Mouse (Mus musculus) forebrain, embryonic 12.5 days (tissue): Measurements from ENCODE around the gene D230025D16Rik. TPM values are rescaled to one million over a fixed set of nuclear protein-coding genes. Genes with fewer than 3 reads are reported as not detected.
A peak's percentile ranks its signal among the peaks of the same experiment; 100 is the strongest.
"Not testable (repeated sequence)": the region's sequence is repeated elsewhere in the genome, so short reads cannot be mapped to it uniquely, and the experiment has no call there.

Experiments
- ATAC-seq: fragments of 200-750 bp; cut with Nextera tagmentation; 2 replicates; pipeline ENCODE4 v1.8.0; 2017; ENCODE audit warnings: moderate TSS enrichment; ENCODE audit not compliant: low FRiP score
- H3K27ac ChIP-seq: fragments of 300-500 bp; sonication (generic); 2 replicates; pipeline ENCODE4 v1.5.1; 2016; ENCODE audit warnings: mild to moderate bottlenecking
- H3K27me3 ChIP-seq: fragments of 300-500 bp; sonication (generic); 2 replicates; pipeline ENCODE4 v1.6.1; 2016; ENCODE audit warnings: mild to moderate bottlenecking
- H3K36me3 ChIP-seq: fragments of 300-500 bp; sonication (generic); replicated peaks from 2 replicates; pipeline ENCODE4 v1.6.1; 2016; ENCODE audit warnings: mild to moderate bottlenecking
- H3K4me1 ChIP-seq: fragments of 300-500 bp; sonication (generic); 2 replicates; pipeline ENCODE4 v1.6.1; 2016
- H3K4me2 ChIP-seq: fragments of 300-500 bp; sonication (generic); 2 replicates; pipeline ENCODE4 v1.6.1; 2016; ENCODE audit warnings: mild to moderate bottlenecking, moderate library complexity
- H3K4me3 ChIP-seq: fragments of 300-500 bp; sonication (generic); replicated peaks from 2 replicates; pipeline ENCODE4 v1.5.1; 2016; ENCODE audit warnings: mild to moderate bottlenecking
- H3K9ac ChIP-seq: fragments of 300-500 bp; sonication (generic); 2 replicates; pipeline ENCODE4 v1.6.1; 2016; ENCODE audit warnings: mild to moderate bottlenecking
- H3K9me3 ChIP-seq: fragments of 300-500 bp; sonication (generic); 2 replicates; pipeline ENCODE4 v1.6.1; 2016
- WGBS: fragments of 180-500 bp; shearing (Covaris S2); methylation state at CpG from one replicate; pipeline ENCODE4 v1.1.7; 2016; 5-methylcytosine and 5-hydroxymethylcytosine counted together
- polyA plus RNA-seq: library from polyadenylated mRNA; unstranded; fragments of >200 nt; fragmentation: Nextera tagmentation; extraction: Ambion mirVana; gene quantifications from 2 replicates; pipeline ENCODE4 v1.2.1, GENCODE M21; 2016

D230025D16Rik gene
- 26.5 and 27.8 TPM in 2 replicates for polyA plus RNA-seq

DNA sequence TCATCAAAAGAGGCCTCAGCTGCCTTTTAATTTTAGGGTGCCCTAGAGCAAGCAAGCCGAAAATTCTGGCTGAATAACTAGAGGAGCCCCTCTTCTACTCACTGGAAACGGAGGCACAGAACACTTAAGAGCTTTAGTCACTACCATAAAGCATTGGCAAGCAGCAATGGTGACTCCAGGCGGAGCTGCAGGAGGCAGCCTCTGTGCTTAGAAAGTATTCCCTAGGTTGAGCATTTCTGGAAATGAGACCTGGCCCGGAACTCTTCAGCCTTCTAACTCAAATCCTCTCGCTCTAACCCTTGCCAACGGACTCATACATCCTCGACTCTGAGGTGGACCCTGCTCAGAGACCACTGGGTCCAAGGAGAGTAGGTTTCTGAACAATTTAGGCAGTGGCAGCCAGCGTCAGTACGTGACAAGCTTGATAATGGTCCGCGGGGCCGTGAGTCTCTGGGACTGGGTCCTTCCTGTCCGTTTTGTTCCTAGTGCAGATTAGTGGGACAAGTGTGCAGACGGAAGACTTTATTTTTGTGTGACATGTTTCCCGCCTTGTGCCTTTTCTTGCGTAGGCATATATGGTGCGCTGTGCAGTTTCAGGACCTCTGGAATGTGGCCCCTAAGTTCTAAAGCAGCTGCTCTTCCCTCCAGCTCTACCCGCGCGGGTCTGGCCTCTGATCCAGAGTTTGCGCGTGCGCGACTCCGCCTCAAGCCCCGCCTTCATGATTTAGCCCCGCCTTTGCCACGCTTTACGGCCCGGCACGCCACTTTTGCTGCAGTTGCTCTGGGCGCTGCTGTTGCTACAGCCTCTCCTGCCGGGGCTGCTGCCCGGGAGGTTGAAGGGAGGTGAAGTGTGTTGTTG lies at the start of gene D230025D16Rik:
D230025D16Rik (plus strand) TSS at position 733 of the 859 bp plus-strand sequence.
- 2% methylated on average over 34 of the region's 34 CpGs for WGBS
- Histone ChIP-seq H3K27me3 (no peaks in the 10 kb centered on the region), H3K36me3 (no peaks in the 10 kb centered on the region)

DNA sequence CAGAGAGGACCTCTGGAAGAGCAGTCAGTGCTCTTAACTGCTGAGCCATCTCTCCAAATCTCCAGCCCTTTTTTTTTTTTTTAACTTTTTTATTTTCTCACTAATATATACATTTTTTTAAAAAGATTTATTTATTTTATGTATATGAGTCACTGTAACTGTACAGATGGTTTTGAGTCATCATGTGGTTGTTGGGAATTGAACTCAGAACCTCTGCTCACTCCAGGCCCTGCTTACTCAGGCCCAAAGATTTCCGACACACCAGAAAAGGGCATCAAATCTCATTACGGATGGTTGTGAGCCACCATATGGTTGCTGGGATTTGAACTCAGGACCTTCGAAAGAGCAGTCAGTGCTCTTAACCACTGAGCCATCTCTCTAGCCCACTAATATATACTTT lies 49.7 kb upstream of the D230025D16Rik start:
- 91% methylated on average over 3 of the region's 3 CpGs for WGBS
- H3K36me3 ChIP-seq: peaks cover 21% of the 10 kb centered on the region

More for the DNA sequence above, at the start of gene D230025D16Rik:
- Histone ChIP-seq H3K4me1 (peaks cover 18% of the 10 kb centered on the region), H3K27ac (peak within 1 kb of the TSS; percentile 79), H3K4me3 (peak within 1 kb of the TSS; percentile 94), H3K4me2 (peak within 1 kb of the TSS; percentile 83), H3K9me3 (no peaks in the 10 kb centered on the region), H3K9ac (peak within 1 kb of the TSS; percentile 90)
- peak; percentile 97 for ATAC-seq

GRCm38 (mm10) chr8:105178211-105178800 lies 46.6 kb upstream of the D230025D16Rik start:
- H3K27me3 ChIP-seq: no peaks in the 10 kb centered on the region
- no peak for ATAC-seq
- peaks cover 39% of the 10 kb centered on the region for H3K36me3 ChIP-seq
- H3K9ac ChIP-seq: no peak overlapping the region
- H3K27ac ChIP-seq: no peak overlapping the region
- no peak overlapping the region for H3K4me3 ChIP-seq
- peaks cover 5% of the 10 kb centered on the region for H3K4me1 ChIP-seq
- no peak overlapping the region for H3K4me2 ChIP-seq
- WGBS: 89% methylated on average over 6 of the region's 6 CpGs
- H3K9me3 ChIP-seq: no peaks in the 10 kb centered on the region

More for the DNA sequence above, 49.7 kb upstream of the D230025D16Rik start:
- H3K4me1 ChIP-seq: peaks cover 16% of the 10 kb centered on the region
- not testable (repeated sequence) for H3K9ac ChIP-seq, H3K27ac ChIP-seq, H3K4me3 ChIP-seq, H3K9me3 ChIP-seq, H3K4me2 ChIP-seq, H3K27me3 ChIP-seq, ATAC-seq

GRCm38 (mm10) chr8:105182201-105182600 lies 42.7 kb upstream of the D230025D16Rik start:
- Histone ChIP-seq H3K4me1 (no peaks in the 10 kb centered on the region), H3K4me3 (no peak overlapping the region), H3K36me3 (peaks cover 32% of the 10 kb centered on the region), H3K27me3 (no peaks in the 10 kb centered on the region), H3K9me3 (no peaks in the 10 kb centered on the region), H3K4me2 (no peak overlapping the region), H3K9ac (no peak overlapping the region), H3K27ac (no peak overlapping the region)
- WGBS: 77% methylated on average over 1 of the region's 1 CpGs
- ATAC-seq: no peak

- Histone ChIP-seq H3K27me3 (no peaks in the 10 kb centered on the region), H3K4me3 (no peak overlapping the region), H3K4me2 (no peak overlapping the region), H3K27ac (no peak overlapping the region), H3K36me3 (peaks cover 22% of the 10 kb centered on the region; the same call in 1 of the 2 replicates), H3K9me3 (no peaks in the 10 kb centered on the region), H3K9ac (no peak overlapping the region), H3K4me1 (no peaks in the 10 kb centered on the region)
- WGBS: 67% methylated on average over 1 of the region's 1 CpGs
- ATAC-seq: no peak
Measured at GRCm38 (mm10) chr8:105186467-105187005, 38.4 kb upstream of the D230025D16Rik start.

- no peak for ATAC-seq
- no peaks in the 10 kb centered on the region for H3K9me3 ChIP-seq
- H3K36me3 ChIP-seq: peaks cover 33% of the 10 kb centered on the region
Measured at GRCm38 (mm10) chr8:105192182-105192581, 32.8 kb upstream of the D230025D16Rik start.

GRCm38 (mm10) chr8:105205748-105206147 lies 19.2 kb upstream of the D230025D16Rik start:
- Histone ChIP-seq H3K4me1 (no peaks in the 10 kb centered on the region), H3K4me3 (no peak overlapping the region), H3K27me3 (no peaks in the 10 kb centered on the region), H3K4me2 (no peak overlapping the region), H3K9me3 (no peaks in the 10 kb centered on the region), H3K9ac (no peak overlapping the region), H3K27ac (no peak overlapping the region), H3K36me3 (peaks cover 27% of the 10 kb centered on the region)
- WGBS: 82% methylated on average over 1 of the region's 1 CpGs
- no peak for ATAC-seq

More at GRCm38 (mm10) chr8:105192182-105192581, 32.8 kb upstream of the D230025D16Rik start:
- H3K27me3 ChIP-seq: no peaks in the 10 kb centered on the region
- no peak overlapping the region for H3K27ac ChIP-seq
- 96% methylated on average over 5 of the region's 5 CpGs for WGBS
- no peak overlapping the region for H3K9ac ChIP-seq
- no peaks in the 10 kb centered on the region for H3K4me1 ChIP-seq
- no peak overlapping the region for H3K4me2 ChIP-seq
- no peak overlapping the region for H3K4me3 ChIP-seq

GRCm38 (mm10) chr8:105206766-105207275 lies 18.1 kb upstream of the D230025D16Rik start:
- Histone ChIP-seq H3K4me2 (no peak overlapping the region), H3K9me3 (no peaks in the 10 kb centered on the region), H3K27ac (no peak overlapping the region), H3K4me1 (no peaks in the 10 kb centered on the region), H3K4me3 (no peak overlapping the region), H3K27me3 (no peaks in the 10 kb centered on the region), H3K36me3 (peaks cover 22% of the 10 kb centered on the region), H3K9ac (no peak overlapping the region)
- no peak for ATAC-seq
- WGBS: 75% methylated on average over 7 of the region's 7 CpGs

GRCm38 (mm10) chr8:105207675-105208273 lies 17.2 kb upstream of the D230025D16Rik start:
- no peak overlapping the region for H3K9ac ChIP-seq
- H3K4me3 ChIP-seq: no peak overlapping the region
- H3K36me3 ChIP-seq: peaks cover 21% of the 10 kb centered on the region
- H3K27ac ChIP-seq: no peak overlapping the region
- ATAC-seq: no peak
- 98% methylated on average over 2 of the region's 2 CpGs for WGBS
- no peaks in the 10 kb centered on the region for H3K27me3 ChIP-seq
- H3K9me3 ChIP-seq: no peaks in the 10 kb centered on the region
- H3K4me1 ChIP-seq: no peaks in the 10 kb centered on the region
- H3K4me2 ChIP-seq: no peak overlapping the region

DNA sequence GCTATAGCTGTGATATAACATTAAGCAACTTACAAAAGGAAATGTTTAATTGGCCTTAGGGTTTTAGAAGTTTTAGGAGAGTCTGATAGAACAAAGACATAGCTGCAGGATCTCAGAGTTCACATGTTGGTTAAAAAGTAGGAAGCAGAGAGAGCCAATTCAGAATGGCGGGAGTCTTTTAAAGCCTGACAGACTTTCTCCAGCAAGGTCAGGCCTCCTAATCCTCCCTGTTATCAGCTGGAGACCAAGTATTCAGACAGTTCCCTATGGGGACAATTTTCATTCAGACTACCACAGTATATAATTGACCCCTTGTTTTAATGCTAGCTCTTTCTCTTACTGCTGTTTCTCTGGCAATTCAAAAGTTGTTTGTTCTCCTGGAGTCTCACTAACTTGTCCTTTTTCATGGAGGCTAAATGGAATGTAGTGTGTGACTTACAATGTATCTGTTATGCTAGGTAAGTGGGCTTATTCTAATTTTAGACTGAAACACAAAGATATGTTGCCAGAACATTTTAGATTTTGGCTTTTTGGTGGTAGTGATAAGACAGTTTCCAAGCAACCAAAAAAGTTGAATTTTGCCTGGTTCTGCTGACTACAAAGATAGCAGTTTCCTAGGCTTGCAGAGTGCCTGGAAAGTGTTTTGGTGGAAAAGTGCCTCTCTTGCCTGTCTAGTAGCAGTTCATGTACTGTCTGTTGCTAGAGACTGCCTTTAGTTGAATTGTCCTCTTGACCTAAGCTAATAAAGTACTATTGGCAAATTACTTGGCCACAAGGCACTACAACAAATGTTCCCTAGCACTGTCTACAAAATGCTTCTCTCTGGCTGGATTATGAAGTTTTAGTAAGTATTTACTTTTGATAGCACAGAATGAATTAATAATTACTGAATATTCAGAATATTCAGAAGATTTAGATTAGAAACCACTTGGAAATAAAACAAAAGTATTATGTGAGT lies 15.5 kb upstream of the D230025D16Rik start:
- WGBS: 35% methylated on average over 1 of the region's 1 CpGs
- no peak for ATAC-seq
- no peaks in the 10 kb centered on the region for H3K27me3 ChIP-seq
- H3K27ac ChIP-seq: no peak overlapping the region
- no peaks in the 10 kb centered on the region for H3K9me3 ChIP-seq
- H3K9ac ChIP-seq: no peak overlapping the region
- H3K4me2 ChIP-seq: no peak overlapping the region
- peaks cover 17% of the 10 kb centered on the region for H3K36me3 ChIP-seq
- H3K4me1 ChIP-seq: no peaks in the 10 kb centered on the region
- no peak overlapping the region for H3K4me3 ChIP-seq

DNA sequence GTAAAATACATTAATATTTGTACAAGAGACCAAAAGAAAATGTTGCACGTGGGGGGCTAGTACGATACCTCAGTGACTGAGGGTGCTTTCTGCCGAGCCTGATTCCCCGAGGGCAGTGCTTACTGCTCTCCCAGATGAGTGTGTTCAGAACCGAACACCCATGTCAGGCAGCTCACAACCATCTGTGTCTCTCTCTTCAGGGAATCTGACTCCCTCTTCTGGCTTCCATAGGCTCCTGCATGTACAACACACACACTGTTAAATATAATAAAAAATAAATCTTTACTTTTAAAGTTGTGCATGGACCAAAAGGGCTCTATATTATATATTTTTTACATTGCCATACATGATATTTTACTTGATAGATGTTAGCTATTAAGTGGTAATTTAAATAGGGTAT lies 10.8 kb upstream of the D230025D16Rik start:
- 95% methylated on average over 5 of the region's 5 CpGs for WGBS
- ATAC-seq: no peak
- Histone ChIP-seq H3K9me3 (no peaks in the 10 kb centered on the region), H3K36me3 (peaks cover 18% of the 10 kb centered on the region), H3K27me3 (no peaks in the 10 kb centered on the region), H3K4me3 (no peak overlapping the region), H3K4me2 (no peak overlapping the region), H3K4me1 (no peaks in the 10 kb centered on the region), H3K27ac (no peak overlapping the region), H3K9ac (no peak overlapping the region)
